Mouse (Mus musculus): ENCODE measurements around the gene Gm7271. TPM values are rescaled to one million over a fixed set of nuclear protein-coding genes. Genes with fewer than 3 reads are reported as not detected.

Gene Gm7271
- polyA plus RNA-seq, 1 experiment from 2014 or later, result not detected

DNA sequence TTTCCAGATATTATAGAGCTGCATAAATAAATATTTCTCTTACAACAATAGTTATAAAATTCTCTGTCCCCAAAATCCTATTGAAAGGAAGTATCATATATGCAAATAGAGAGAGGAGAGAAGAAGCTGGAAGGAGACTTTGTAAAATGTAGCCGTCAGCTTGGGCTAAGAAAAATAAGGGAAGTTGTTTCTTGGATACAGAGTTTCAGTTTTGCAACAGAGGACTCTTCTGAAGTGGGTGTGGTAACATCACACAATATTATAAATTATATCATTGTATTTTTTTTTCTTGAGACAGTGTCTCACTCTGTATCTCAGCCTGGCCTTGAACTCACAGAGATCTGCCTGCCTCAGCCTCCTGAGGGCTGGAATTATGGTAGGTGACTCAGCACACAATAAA is 38.6 kb downstream of the Gm7271 start:
- Histone ChIP-seq H3K9me3 (ENCODE audit: low read depth, low read length) (no peaks in the 10 kb centered on the region), H3K36me3 (ENCODE audit: insufficient read depth) (no peaks in the 10 kb centered on the region), H3K4me2 (no peak overlapping the region), H3K4me3 (ENCODE audit: low read depth, low read length) (no peak overlapping the region), H3K9ac (no peak overlapping the region), H3K4me1 (ENCODE audit: insufficient read depth) (no peaks in the 10 kb centered on the region), H3K27me3 (ENCODE audit: insufficient read depth, low read length) (no peaks in the 10 kb centered on the region), H3K27ac (ENCODE audit: low read depth) (no peak overlapping the region)
- no peak for TF ChIP-seq CTCF (IDR thresholded peaks at IDR 0.05; ENCODE audit: low read depth)
- no peak for DNase-seq
- WGBS, result 87% methylated on average over 1 of the region's 1 CpGs
- ATAC-seq (ENCODE audit: insufficient read depth), result no peak

DNA sequence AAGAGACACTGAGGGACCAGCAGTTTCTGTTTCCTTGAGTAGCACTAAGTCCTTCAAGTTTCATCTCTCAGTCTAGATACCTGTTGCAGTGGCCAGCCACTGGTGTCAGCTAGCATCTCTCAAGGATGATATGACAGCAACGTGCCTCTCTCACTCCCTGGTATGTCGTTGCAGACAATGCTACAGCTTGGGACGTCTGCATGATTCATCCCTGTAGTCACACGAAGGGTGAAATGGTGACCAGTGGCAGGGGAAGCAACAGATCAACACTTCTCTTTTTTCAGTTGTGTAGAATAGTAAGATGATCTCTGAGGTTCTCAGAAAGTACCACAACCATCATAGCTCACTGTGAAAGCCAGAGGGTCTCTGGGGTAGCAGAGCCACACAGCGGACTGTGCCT is 40.8 kb downstream of the Gm7271 start:
- Histone ChIP-seq H3K27ac (ENCODE audit: low read depth) (no peak overlapping the region), H3K4me1 (ENCODE audit: insufficient read depth) (no peaks in the 10 kb centered on the region), H3K9me3 (ENCODE audit: low read depth, low read length) (no peaks in the 10 kb centered on the region), H3K27me3 (ENCODE audit: insufficient read depth, low read length) (no peaks in the 10 kb centered on the region), H3K36me3 (ENCODE audit: insufficient read depth) (no peaks in the 10 kb centered on the region), H3K9ac (no peak overlapping the region), H3K4me3 (ENCODE audit: low read depth, low read length) (no peak overlapping the region), H3K4me2 (no peak overlapping the region)
- ATAC-seq (ENCODE audit: insufficient read depth) (no peak), DNase-seq (no peak)
- WGBS, result 64% methylated on average over 5 of the region's 5 CpGs
- no peak for TF ChIP-seq CTCF (IDR thresholded peaks at IDR 0.05; ENCODE audit: low read depth)

DNA sequence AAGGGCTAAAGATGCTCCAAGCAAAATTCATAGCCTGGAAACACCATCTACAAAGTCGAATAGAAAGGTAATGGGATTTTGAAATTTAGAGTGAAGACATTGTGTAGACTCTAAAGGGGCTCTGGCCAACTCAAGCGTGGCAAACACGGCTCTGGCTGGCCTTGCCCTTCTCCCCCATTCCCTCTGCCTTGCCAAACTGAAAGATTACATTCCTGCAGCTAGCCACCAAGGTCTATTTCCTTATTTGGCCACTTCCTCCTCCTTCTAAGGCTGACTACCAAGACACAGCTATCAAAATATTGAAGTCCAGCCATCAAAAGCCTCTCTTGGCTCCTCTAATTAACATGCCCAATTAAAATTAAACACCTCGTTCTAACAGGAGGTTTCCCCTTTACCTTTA is 41.2 kb downstream of the Gm7271 start:
- ATAC-seq (ENCODE audit: insufficient read depth), result no peak
- Histone ChIP-seq H3K4me1 (ENCODE audit: insufficient read depth) (peaks cover 4% of the 10 kb centered on the region), H3K4me2 (no peak overlapping the region), H3K36me3 (ENCODE audit: insufficient read depth) (no peaks in the 10 kb centered on the region), H3K27me3 (ENCODE audit: insufficient read depth, low read length) (no peaks in the 10 kb centered on the region), H3K27ac (ENCODE audit: low read depth) (no peak overlapping the region), H3K9me3 (ENCODE audit: low read depth, low read length) (no peaks in the 10 kb centered on the region), H3K4me3 (ENCODE audit: low read depth, low read length) (no peak overlapping the region), H3K9ac (no peak overlapping the region)
- no peak for TF ChIP-seq CTCF (IDR thresholded peaks at IDR 0.05; ENCODE audit: low read depth)
- DNase-seq, result no peak
- WGBS, result 52% methylated on average over 4 of the region's 4 CpGs

DNA sequence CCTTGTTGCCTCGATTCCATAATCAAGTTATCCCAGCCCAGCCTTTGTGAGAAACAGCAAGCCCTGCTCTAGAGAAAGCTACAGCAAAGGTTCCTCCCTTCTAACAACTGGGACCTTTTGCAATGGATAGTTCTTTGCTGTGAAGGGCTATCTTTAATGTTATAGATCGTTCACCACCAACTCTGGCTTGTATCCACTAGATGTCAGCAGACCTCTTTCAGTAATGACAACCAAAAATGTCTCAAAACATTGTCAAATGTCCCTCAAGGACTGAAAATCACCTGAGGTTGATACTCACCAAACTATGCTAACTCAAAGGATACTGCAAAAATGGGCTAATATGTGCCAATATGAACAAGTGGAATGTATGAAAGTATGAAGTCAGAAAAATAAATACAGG is 42.0 kb downstream of the Gm7271 start:
- WGBS, result 50% methylated on average over 2 of the region's 2 CpGs
- Histone ChIP-seq H3K36me3 (ENCODE audit: insufficient read depth) (no peaks in the 10 kb centered on the region), H3K27ac (ENCODE audit: low read depth) (no peak overlapping the region), H3K27me3 (ENCODE audit: insufficient read depth, low read length) (no peaks in the 10 kb centered on the region), H3K4me2 (no peak overlapping the region), H3K9ac (no peak overlapping the region), H3K4me1 (ENCODE audit: insufficient read depth) (peaks cover 9% of the 10 kb centered on the region), H3K4me3 (ENCODE audit: low read depth, low read length) (no peak overlapping the region), H3K9me3 (ENCODE audit: low read depth, low read length) (no peaks in the 10 kb centered on the region)
- no peak for ATAC-seq (ENCODE audit: insufficient read depth)
- peak; percentile 19; the same call in 1 of the 2 replicates for TF ChIP-seq CTCF (IDR thresholded peaks at IDR 0.05; ENCODE audit: low read depth)
- DNase-seq, result peak; percentile 15

DNA sequence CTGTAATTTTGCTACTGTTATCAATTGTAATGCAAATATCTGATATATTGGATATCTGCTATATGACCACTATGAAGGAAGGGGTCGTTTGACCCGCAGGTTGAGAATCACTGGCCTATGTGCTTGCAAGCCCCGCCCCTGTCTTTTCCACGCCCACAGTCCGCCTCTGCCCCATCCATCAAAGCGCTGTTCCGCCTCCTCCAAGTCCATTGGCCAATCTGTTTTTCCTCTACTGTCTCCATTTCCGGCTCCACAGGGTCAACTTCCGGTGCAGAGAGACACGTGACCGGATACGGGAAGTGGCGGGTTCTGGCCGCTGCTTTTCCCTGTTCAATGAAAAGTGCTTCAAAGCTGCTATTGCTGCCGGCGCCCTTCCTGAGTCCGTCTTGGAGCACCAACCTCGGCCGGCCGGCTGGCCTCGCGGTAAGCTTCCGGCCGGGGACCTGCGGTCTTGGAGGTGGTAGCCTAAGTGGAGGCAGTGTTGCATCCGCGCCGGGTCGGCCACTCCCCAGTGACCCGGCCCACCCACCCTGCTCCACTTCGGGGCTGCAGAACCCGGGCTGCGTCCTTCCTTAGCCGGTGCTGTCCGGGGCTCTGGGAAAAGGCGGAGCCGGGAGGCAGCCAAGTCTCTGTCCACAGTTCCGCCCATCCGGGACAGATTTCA is 45.3 kb downstream of the Gm7271 start, which contains the start of gene Exoc1:
Gene Exoc1, plus strand, starts transcription at position 272 of the 664 bp plus-strand sequence.
- ATAC-seq (ENCODE audit: insufficient read depth), result peak; percentile 100
- TF ChIP-seq CTCF (IDR thresholded peaks at IDR 0.05; ENCODE audit: low read depth), result no peak

DNA sequence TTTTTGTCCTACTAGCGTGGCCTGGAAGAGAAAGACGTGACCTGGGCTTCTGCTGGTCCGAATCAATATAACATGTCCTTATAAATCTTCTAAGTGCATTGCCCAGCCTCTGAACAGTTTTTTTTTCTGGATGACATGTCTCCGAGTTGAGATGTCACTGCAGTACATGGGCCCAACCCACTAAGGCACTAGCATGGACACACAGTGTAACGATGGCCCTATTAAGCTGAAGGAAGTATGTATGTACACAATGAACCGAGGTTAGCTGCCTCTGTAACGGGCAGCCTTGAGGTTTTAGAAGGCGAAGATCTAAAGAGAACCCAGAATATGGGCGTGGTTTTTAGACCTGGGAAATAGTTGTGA is 45.8 kb downstream of the Gm7271 start:
- Histone ChIP-seq H3K27me3 (ENCODE audit: insufficient read depth, low read length) (no peaks in the 10 kb centered on the region), H3K9me3 (ENCODE audit: low read depth, low read length) (no peaks in the 10 kb centered on the region), H3K36me3 (ENCODE audit: insufficient read depth) (no peaks in the 10 kb centered on the region), H3K9ac (peak overlapping the region; percentile 78), H3K4me1 (ENCODE audit: insufficient read depth) (peaks cover 9% of the 10 kb centered on the region), H3K4me3 (ENCODE audit: low read depth, low read length) (peak overlapping the region; percentile 85), H3K4me2 (peak overlapping the region; percentile 91), H3K27ac (ENCODE audit: low read depth) (peak overlapping the region; percentile 91)
- WGBS, result 4% methylated on average over 9 of the region's 9 CpGs
- TF ChIP-seq CTCF (IDR thresholded peaks at IDR 0.05; ENCODE audit: low read depth), result no peak
- ATAC-seq (ENCODE audit: insufficient read depth) (peak; percentile 34; the same call in 1 of the 2 replicates), DNase-seq (no peak)

More for the DNA sequence above, 45.3 kb downstream of the Gm7271 start, which contains the start of gene Exoc1:
- no peaks in the 10 kb centered on the region for H3K36me3 ChIP-seq (ENCODE audit: insufficient read depth)
- WGBS, result under 1% methylated on average over 39 of the region's 39 CpGs
- H3K27me3 ChIP-seq (ENCODE audit: insufficient read depth, low read length), result no peaks in the 10 kb centered on the region
- H3K27ac ChIP-seq (ENCODE audit: low read depth), result peak within 1 kb of the TSS; percentile 91
- peak within 1 kb of the TSS; percentile 85 for H3K4me3 ChIP-seq (ENCODE audit: low read depth, low read length)
- H3K9ac ChIP-seq, result peak within 1 kb of the TSS; percentile 78
- peak within 1 kb of the TSS; percentile 91 for H3K4me2 ChIP-seq
- H3K9me3 ChIP-seq (ENCODE audit: low read depth, low read length), result no peaks in the 10 kb centered on the region
- H3K4me1 ChIP-seq (ENCODE audit: insufficient read depth), result peaks cover 9% of the 10 kb centered on the region
- peak; percentile 97 for DNase-seq

DNA sequence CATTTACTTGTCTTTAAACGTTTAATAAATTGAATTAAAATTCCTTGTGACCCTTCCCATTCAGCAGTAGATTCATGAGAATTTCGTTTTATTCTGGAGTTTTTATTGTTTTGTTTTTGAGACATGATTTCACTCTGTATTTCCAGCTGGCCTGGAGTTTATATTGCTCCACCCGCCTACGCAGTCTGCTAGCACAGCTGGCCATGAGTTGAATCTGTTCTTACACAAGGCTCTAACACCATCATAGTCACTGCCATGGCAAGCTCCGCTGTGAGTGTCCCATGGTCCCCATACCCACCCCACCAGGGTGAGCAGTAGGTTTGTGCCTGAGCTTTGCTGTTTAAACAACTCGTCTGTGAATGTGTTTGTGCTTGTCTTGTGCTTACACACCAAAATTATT is 49.3 kb downstream of the Gm7271 start:
- H3K36me3 ChIP-seq (ENCODE audit: insufficient read depth), result peaks cover 23% of the 10 kb centered on the region
- no peaks in the 10 kb centered on the region for H3K27me3 ChIP-seq (ENCODE audit: insufficient read depth, low read length)
- no peak overlapping the region for H3K4me3 ChIP-seq (ENCODE audit: low read depth, low read length)
- 80% methylated on average over 6 of the region's 6 CpGs for WGBS
- no peak overlapping the region for H3K27ac ChIP-seq (ENCODE audit: low read depth)
- H3K9me3 ChIP-seq (ENCODE audit: low read depth, low read length), result no peaks in the 10 kb centered on the region
- peaks cover 9% of the 10 kb centered on the region for H3K4me1 ChIP-seq (ENCODE audit: insufficient read depth)
- H3K4me2 ChIP-seq, result no peak overlapping the region
- TF ChIP-seq CTCF (IDR thresholded peaks at IDR 0.05; ENCODE audit: low read depth), result no peak
- H3K9ac ChIP-seq, result no peak overlapping the region
- no peak for DNase-seq
- no peak for ATAC-seq (ENCODE audit: insufficient read depth)

All from lung, embryonic 14.5 days (tissue).